Mouse (Mus musculus): ENCODE results near the gene Nbr1. TPM values are rescaled to one million over a fixed set of nuclear protein-coding genes. Genes with fewer than 3 reads are reported as not detected.
"Not testable (repeated sequence)": the region's sequence is repeated elsewhere in the genome, so short reads cannot be mapped to it uniquely, and the experiment has no call there.

Nbr1 gene
- polyA plus RNA-seq, 1 experiment: 179 TPM

GRCm38 (mm10) chr11:101599156-101599555 is 47.2 kb downstream of the Nbr1 start, which contains the start of gene Gm11634:
Gm11634 (minus strand) TSS chr11:101599256.
- no peak for TF ChIP-seq CTCF (IDR thresholded peaks at IDR 0.05; ENCODE audit: low read depth, low read length)
- no peak for TF ChIP-seq POLR2A (IDR thresholded peaks at IDR 0.05; ENCODE audit: borderline replicate concordance, low read depth, low read length)
- Histone ChIP-seq H3K4me1 (ENCODE audit: control insufficient read depth, insufficient read depth, low read length) (no peaks in the 10 kb centered on the region), H3K27ac (ENCODE audit: insufficient read depth, low read depth, low read length) (no peak within 1 kb of the TSS)

GRCm38 (mm10) chr11:101602491-101602890 is 50.5 kb downstream of the Nbr1 start:
- TF ChIP-seq POLR2A (IDR thresholded peaks at IDR 0.05; ENCODE audit: borderline replicate concordance, low read depth, low read length) (no peak), CTCF (IDR thresholded peaks at IDR 0.05; ENCODE audit: low read depth, low read length) (no peak)
- no peak overlapping the region for H3K4me3 ChIP-seq (ENCODE audit: insufficient read depth, low read length)
- H3K27ac ChIP-seq (ENCODE audit: insufficient read depth, low read depth, low read length): no peak overlapping the region
- H3K4me1 ChIP-seq (ENCODE audit: control insufficient read depth, insufficient read depth, low read length): no peaks in the 10 kb centered on the region

More at GRCm38 (mm10) chr11:101599156-101599555, 47.2 kb downstream of the Nbr1 start, which contains the start of gene Gm11634:
- no peak within 1 kb of the TSS for H3K4me3 ChIP-seq (ENCODE audit: insufficient read depth, low read length)

- H3K27ac ChIP-seq (ENCODE audit: insufficient read depth, low read depth, low read length): no peak overlapping the region
- no peak overlapping the region for H3K4me3 ChIP-seq (ENCODE audit: insufficient read depth, low read length)
- no peak for TF ChIP-seq CTCF (IDR thresholded peaks at IDR 0.05; ENCODE audit: low read depth, low read length)
- TF ChIP-seq POLR2A (IDR thresholded peaks at IDR 0.05; ENCODE audit: borderline replicate concordance, low read depth, low read length): no peak
- no peaks in the 10 kb centered on the region for H3K4me1 ChIP-seq (ENCODE audit: control insufficient read depth, insufficient read depth, low read length)
Measured at GRCm38 (mm10) chr11:101604116-101604515, 52.2 kb downstream of the Nbr1 start.

GRCm38 (mm10) chr11:101604531-101605453 is 52.8 kb downstream of the Nbr1 start:
- H3K27ac ChIP-seq (ENCODE audit: insufficient read depth, low read depth, low read length): peak overlapping the region; percentile 84
- peak overlapping the region; percentile 39 for H3K4me3 ChIP-seq (ENCODE audit: insufficient read depth, low read length)
- H3K4me1 ChIP-seq (ENCODE audit: control insufficient read depth, insufficient read depth, low read length): not testable (repeated sequence)

GRCm38 (mm10) chr11:101607134-101607533 is 55.2 kb downstream of the Nbr1 start:
- not testable (repeated sequence) for H3K27ac ChIP-seq (ENCODE audit: insufficient read depth, low read depth, low read length); H3K4me3 ChIP-seq (ENCODE audit: insufficient read depth, low read length)
- peaks cover 10% of the 10 kb centered on the region for H3K4me1 ChIP-seq (ENCODE audit: control insufficient read depth, insufficient read depth, low read length)

- H3K4me3 ChIP-seq (ENCODE audit: insufficient read depth, low read length): peak overlapping the region; percentile 16; the same call in 1 of the 2 replicates
- peaks cover 20% of the 10 kb centered on the region for H3K4me1 ChIP-seq (ENCODE audit: control insufficient read depth, insufficient read depth, low read length)
- TF ChIP-seq POLR2A (IDR thresholded peaks at IDR 0.05; ENCODE audit: borderline replicate concordance, low read depth, low read length) (no peak), CTCF (IDR thresholded peaks at IDR 0.05; ENCODE audit: low read depth, low read length) (no peak)
- H3K27ac ChIP-seq (ENCODE audit: insufficient read depth, low read depth, low read length): no peak overlapping the region
Measured at GRCm38 (mm10) chr11:101610445-101610844, 58.5 kb downstream of the Nbr1 start.

- H3K27ac ChIP-seq (ENCODE audit: insufficient read depth, low read depth, low read length): no peak overlapping the region
- TF ChIP-seq POLR2A (IDR thresholded peaks at IDR 0.05; ENCODE audit: borderline replicate concordance, low read depth, low read length) (no peak), CTCF (IDR thresholded peaks at IDR 0.05; ENCODE audit: low read depth, low read length) (no peak)
- peaks cover 25% of the 10 kb centered on the region for H3K4me1 ChIP-seq (ENCODE audit: control insufficient read depth, insufficient read depth, low read length)
- H3K4me3 ChIP-seq (ENCODE audit: insufficient read depth, low read length): no peak overlapping the region
Measured at GRCm38 (mm10) chr11:101613596-101613995, 61.6 kb downstream of the Nbr1 start.

GRCm38 (mm10) chr11:101614116-101614515 is 62.2 kb downstream of the Nbr1 start:
- H3K4me1 ChIP-seq (ENCODE audit: control insufficient read depth, insufficient read depth, low read length): peaks cover 27% of the 10 kb centered on the region
- TF ChIP-seq CTCF (IDR thresholded peaks at IDR 0.05; ENCODE audit: low read depth, low read length) (no peak), POLR2A (IDR thresholded peaks at IDR 0.05; ENCODE audit: borderline replicate concordance, low read depth, low read length) (no peak)
- no peak overlapping the region for H3K27ac ChIP-seq (ENCODE audit: insufficient read depth, low read depth, low read length)
- no peak overlapping the region for H3K4me3 ChIP-seq (ENCODE audit: insufficient read depth, low read length)

GRCm38 (mm10) chr11:101615380-101615779 is 63.4 kb downstream of the Nbr1 start:
- H3K4me1 ChIP-seq (ENCODE audit: control insufficient read depth, insufficient read depth, low read length): peaks cover 22% of the 10 kb centered on the region
- TF ChIP-seq CTCF (IDR thresholded peaks at IDR 0.05; ENCODE audit: low read depth, low read length) (no peak), POLR2A (IDR thresholded peaks at IDR 0.05; ENCODE audit: borderline replicate concordance, low read depth, low read length) (no peak)
- H3K4me3 ChIP-seq (ENCODE audit: insufficient read depth, low read length): no peak overlapping the region
- H3K27ac ChIP-seq (ENCODE audit: insufficient read depth, low read depth, low read length): no peak overlapping the region

GRCm38 (mm10) chr11:101616104-101616503 is 64.2 kb downstream of the Nbr1 start:
- TF ChIP-seq POLR2A (IDR thresholded peaks at IDR 0.05; ENCODE audit: borderline replicate concordance, low read depth, low read length) (no peak), CTCF (IDR thresholded peaks at IDR 0.05; ENCODE audit: low read depth, low read length) (no peak)
- Histone ChIP-seq H3K4me1 (ENCODE audit: control insufficient read depth, insufficient read depth, low read length) (peaks cover 17% of the 10 kb centered on the region), H3K4me3 (ENCODE audit: insufficient read depth, low read length) (no peak overlapping the region), H3K27ac (ENCODE audit: insufficient read depth, low read depth, low read length) (no peak overlapping the region)
